Mouse (Mus musculus): Measurements from ENCODE around the gene Jchain. TPM values are rescaled to one million over a fixed set of nuclear protein-coding genes. Genes with fewer than 3 reads are reported as not detected.

The Jchain gene
- polyA plus RNA-seq, 1 experiment from 2014 or later, result 0.17 TPM

DNA sequence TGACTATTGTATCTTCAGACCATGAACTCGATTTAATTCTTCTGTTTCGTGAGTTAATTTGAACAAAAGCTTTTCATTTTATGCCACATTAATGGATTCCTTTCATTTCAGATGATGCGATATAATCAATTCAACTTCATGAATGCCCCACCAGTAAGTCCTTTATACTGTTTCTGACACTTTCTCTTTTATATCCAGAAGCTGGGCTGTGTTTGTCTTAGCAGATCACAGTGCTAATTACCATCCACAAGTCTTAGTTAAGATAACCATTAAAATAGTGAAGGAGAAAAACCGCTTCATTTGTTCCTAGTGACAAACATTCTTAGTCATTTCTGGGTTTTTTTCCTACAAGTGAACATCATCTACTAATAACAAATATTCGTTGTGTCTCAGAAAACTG, 36.6 kb downstream of the Jchain start:
- Histone ChIP-seq H3K27me3 (no peaks in the 10 kb centered on the region), H3K27ac (replicated peaks) (no peak overlapping the region), H3K36me3 (no peaks in the 10 kb centered on the region), H3K9ac (no peak overlapping the region), H3K4me3 (no peak overlapping the region), H3K4me1 (replicated peaks) (no peaks in the 10 kb centered on the region), H3K4me2 (no peak overlapping the region), H3K9me3 (no peaks in the 10 kb centered on the region)
- 72% methylated on average over 5 of the region's 5 CpGs for WGBS
- ATAC-seq (ENCODE audit: low read depth), result no peak

GRCm38 (mm10) chr5:88489004-88489403, 38.7 kb downstream of the Jchain start:
- H3K27ac ChIP-seq (replicated peaks), result no peak overlapping the region
- WGBS, result 83% methylated on average over 2 of the region's 2 CpGs
- H3K36me3 ChIP-seq, result no peaks in the 10 kb centered on the region
- no peak overlapping the region for H3K9ac ChIP-seq
- H3K4me2 ChIP-seq, result no peak overlapping the region
- no peak overlapping the region for H3K4me3 ChIP-seq
- no peaks in the 10 kb centered on the region for H3K9me3 ChIP-seq
- ATAC-seq (ENCODE audit: low read depth), result no peak
- H3K27me3 ChIP-seq, result no peaks in the 10 kb centered on the region
- no peaks in the 10 kb centered on the region for H3K4me1 ChIP-seq (replicated peaks)

- Histone ChIP-seq H3K4me1 (replicated peaks) (no peaks in the 10 kb centered on the region), H3K27ac (replicated peaks) (no peak within 1 kb of the TSS), H3K4me3 (no peak within 1 kb of the TSS), H3K4me2 (no peak within 1 kb of the TSS), H3K9me3 (no peaks in the 10 kb centered on the region), H3K27me3 (no peaks in the 10 kb centered on the region), H3K9ac (no peak within 1 kb of the TSS), H3K36me3 (no peaks in the 10 kb centered on the region)
- ATAC-seq (ENCODE audit: low read depth), result no peak
Observed at GRCm38 (mm10) chr5:88487675-88488074, 40.0 kb downstream of the Jchain start, which contains the start of gene Enam. Enam (plus strand) TSS chr5:88487975.

Other genes with a start within 250 kb of the Jchain start
- not detected in 2 replicates for gene Prol1, start 210.6 kb downstream of the Jchain start, polyA plus RNA-seq (2015; fragmentation: Nextera tagmentation; extraction: Ambion mirVana)
- not detected in 2 replicates for gene Amtn, start 151.8 kb downstream of the Jchain start, polyA plus RNA-seq (2015; fragmentation: Nextera tagmentation; extraction: Ambion mirVana)
- not detected in 2 replicates for gene Ambn, start 71.9 kb downstream of the Jchain start, polyA plus RNA-seq (2015; fragmentation: Nextera tagmentation; extraction: Ambion mirVana)
- not detected in 2 replicates for gene Enam, start 39.9 kb downstream of the Jchain start, polyA plus RNA-seq (2015; fragmentation: Nextera tagmentation; extraction: Ambion mirVana)
- gene Utp3, start 26.6 kb upstream of the Jchain start, polyA plus RNA-seq (2015; fragmentation: Nextera tagmentation; extraction: Ambion mirVana), result 52.0 and 52.3 TPM in 2 replicates
- gene Rufy3, start 37.1 kb upstream of the Jchain start, polyA plus RNA-seq (2015; fragmentation: Nextera tagmentation; extraction: Ambion mirVana), result 291 TPM in 2 replicates
- 70.3 and 76.2 TPM in 2 replicates for gene Grsf1, start 148.3 kb upstream of the Jchain start, polyA plus RNA-seq (2015; fragmentation: Nextera tagmentation; extraction: Ambion mirVana)
- 9.8 and 13.2 TPM in 2 replicates for gene Mob1b, start 193.0 kb upstream of the Jchain start, polyA plus RNA-seq (2015; fragmentation: Nextera tagmentation; extraction: Ambion mirVana)
- 60.7 and 72.3 TPM in 2 replicates for gene Dck, start 237.1 kb upstream of the Jchain start, polyA plus RNA-seq (2015; fragmentation: Nextera tagmentation; extraction: Ambion mirVana)